Mouse (Mus musculus) hindbrain, embryonic 14.5 days (tissue): Measurements from ENCODE around the gene Sfrp5. TPM values are rescaled to one million over a fixed set of nuclear protein-coding genes. Genes with fewer than 3 reads are reported as not detected.

Experiments used
- ATAC-seq: fragments of 200-750 bp; cut with Nextera tagmentation; 2 replicates; pipeline ENCODE4 v1.8.0; 2017; ENCODE audit warnings: moderate number of reproducible peaks, mild to moderate bottlenecking, moderate TSS enrichment, moderate library complexity; ENCODE audit not compliant: low FRiP score
- DNase-seq: peaks from one replicate; pipeline ENCODE4 v3.0.0-alpha.2; 2015; ENCODE audit warnings: low spot score
- H3K27ac ChIP-seq: fragments of 300-500 bp; sonication (generic); 2 replicates; pipeline ENCODE4 v1.5.1; 2014; ENCODE audit warnings: mild to moderate bottlenecking, moderate library complexity
- H3K27me3 ChIP-seq: fragments of 300-500 bp; sonication (generic); 2 replicates; pipeline ENCODE4 v1.6.1; 2014; ENCODE audit warnings: mild to moderate bottlenecking, low read length, mixed read lengths; ENCODE audit not compliant: control insufficient read depth, insufficient read depth
- H3K36me3 ChIP-seq: fragments of 300-500 bp; sonication (generic); replicated peaks from 2 replicates; pipeline ENCODE4 v1.6.1; 2014; ENCODE audit not compliant: control insufficient read depth, insufficient read depth
- H3K4me1 ChIP-seq: fragments of 300-500 bp; sonication (generic); replicated peaks from 2 replicates; pipeline ENCODE4 v1.6.1; 2014; ENCODE audit warnings: antibody characterized with exemption, low read length, mixed read lengths; ENCODE audit not compliant: control insufficient read depth, insufficient read depth
- H3K4me2 ChIP-seq: fragments of 300-500 bp; sonication (generic); replicated peaks from 2 replicates; pipeline ENCODE4 v1.6.1; 2014; ENCODE audit warnings: mild to moderate bottlenecking, moderate library complexity
- H3K4me3 ChIP-seq: fragments of 300-500 bp; sonication (generic); replicated peaks from 2 replicates; pipeline ENCODE4 v1.5.1; 2014; ENCODE audit warnings: mild to moderate bottlenecking, low read length
- H3K9ac ChIP-seq: fragments of 300-500 bp; sonication (generic); 2 replicates; pipeline ENCODE4 v1.6.1; 2014
- H3K9me3 ChIP-seq: fragments of 300-500 bp; sonication (generic); 2 replicates; pipeline ENCODE4 v1.6.1; 2016; ENCODE audit warnings: low read length; ENCODE audit not compliant: control insufficient read depth
- WGBS: fragments of 180-500 bp; shearing (Covaris S2); extraction: QIAGEN DNeasy Blood & Tissue Kit; methylation state at CpG from one replicate; pipeline ENCODE4 v1.1.7; 2014; 5-methylcytosine and 5-hydroxymethylcytosine counted together
- polyA plus RNA-seq: library from polyadenylated mRNA; unstranded; fragments of >200 nt; fragmentation: Nextera tagmentation; extraction: Ambion mirVana; gene quantifications from 2 replicates; pipeline ENCODE4 v1.2.1, GENCODE M21; 2014

Gene Sfrp5
- polyA plus RNA-seq, 1 experiment from 2014 or later: 2.8 TPM

DNA sequence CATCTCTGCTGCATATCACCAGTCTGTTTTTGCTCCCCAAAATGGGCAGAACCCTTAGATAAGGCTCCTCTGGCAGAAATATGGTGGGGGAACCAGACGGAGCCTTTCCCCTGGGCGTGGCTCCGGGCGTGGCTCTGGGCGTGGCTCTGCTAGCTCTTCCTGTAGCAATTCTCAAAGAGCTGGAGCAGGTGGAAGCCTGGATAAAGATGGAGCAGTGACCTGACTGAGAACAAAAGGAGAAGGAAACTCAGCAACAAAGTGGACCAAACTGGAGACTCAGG is 28.2 kb upstream of the Sfrp5 start:
- DNase-seq: no peak
- no peak for ATAC-seq
- H3K4me1 ChIP-seq: peaks cover 6% of the 10 kb centered on the region; the same call in 1 of the 2 replicates
- H3K4me3 ChIP-seq: no peak overlapping the region
- H3K4me2 ChIP-seq: no peak overlapping the region
- H3K9me3 ChIP-seq: no peaks in the 10 kb centered on the region
- H3K27ac ChIP-seq: no peak overlapping the region
- H3K36me3 ChIP-seq: no peaks in the 10 kb centered on the region
- no peaks in the 10 kb centered on the region for H3K27me3 ChIP-seq
- H3K9ac ChIP-seq: no peak overlapping the region
- 78% methylated on average over 5 of the region's 5 CpGs for WGBS

DNA sequence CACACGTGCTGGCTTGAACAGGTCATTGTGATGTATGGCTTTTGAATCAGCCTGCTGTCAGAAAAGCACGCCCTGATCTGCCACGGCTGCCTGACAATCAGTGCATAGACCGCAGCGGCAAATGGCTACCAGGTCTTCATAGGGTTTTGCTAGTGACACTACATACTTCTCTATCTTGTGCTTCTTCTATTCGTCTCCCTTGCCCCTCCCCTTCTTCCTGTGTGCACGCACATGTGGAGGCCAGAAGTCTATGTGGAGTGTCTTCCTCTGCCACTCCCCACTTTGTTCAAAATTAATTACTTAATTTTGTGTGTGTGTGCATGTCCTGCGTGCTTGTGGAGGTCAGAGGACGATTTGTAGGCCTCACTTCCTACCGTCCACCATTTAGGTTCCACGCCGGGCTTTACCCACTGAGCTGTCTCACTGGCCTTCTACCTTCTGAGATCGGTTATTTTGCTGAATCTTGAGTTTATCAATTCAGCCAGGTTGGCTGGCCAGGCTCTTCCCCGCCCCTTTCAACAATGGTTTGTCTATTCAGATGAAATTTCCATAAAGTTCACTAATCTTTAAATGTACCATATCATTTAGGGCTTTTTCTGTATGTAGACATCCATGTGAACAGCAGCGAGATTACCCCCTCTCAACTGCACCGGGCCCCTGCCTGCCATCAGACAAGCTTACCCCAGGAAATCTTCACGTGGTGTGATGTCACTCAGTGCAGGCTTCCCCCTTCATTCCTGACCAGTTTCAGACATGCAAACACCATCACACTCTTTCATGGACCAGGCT is 27.6 kb upstream of the Sfrp5 start:
- Histone ChIP-seq H3K27ac (no peak overlapping the region), H3K27me3 (no peaks in the 10 kb centered on the region), H3K4me1 (peaks cover 6% of the 10 kb centered on the region; the same call in 1 of the 2 replicates), H3K36me3 (no peaks in the 10 kb centered on the region), H3K4me2 (no peak overlapping the region), H3K4me3 (no peak overlapping the region), H3K9ac (no peak overlapping the region), H3K9me3 (no peaks in the 10 kb centered on the region)
- no peak for DNase-seq
- ATAC-seq: no peak
- 61% methylated on average over 17 of the region's 17 CpGs for WGBS

DNA sequence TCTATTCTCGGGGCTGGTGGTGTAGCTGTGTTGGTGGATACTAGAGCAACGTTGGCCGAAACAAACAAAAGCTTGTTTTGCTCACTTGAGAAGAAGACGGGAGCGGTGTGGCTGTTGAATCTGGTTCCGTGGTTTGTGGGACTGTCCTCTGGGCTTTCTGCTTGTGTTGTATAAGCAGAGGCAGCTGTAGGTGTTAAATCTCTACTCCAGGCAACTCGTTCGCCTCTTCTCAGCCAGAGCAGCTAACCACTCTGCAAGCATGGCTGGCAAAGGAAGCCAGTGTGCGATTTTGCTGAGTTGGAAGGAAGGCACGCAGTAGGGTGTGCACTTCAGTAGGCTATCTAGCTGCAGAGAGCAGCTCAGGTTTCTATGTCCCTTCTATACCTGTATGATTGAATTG is 24.4 kb upstream of the Sfrp5 start:
- H3K4me2 ChIP-seq: no peak overlapping the region
- DNase-seq (no peak), ATAC-seq (no peak)
- H3K36me3 ChIP-seq: no peaks in the 10 kb centered on the region
- peaks cover 6% of the 10 kb centered on the region; the same call in 1 of the 2 replicates for H3K4me1 ChIP-seq
- no peak overlapping the region for H3K4me3 ChIP-seq
- WGBS: 89% methylated on average over 10 of the region's 10 CpGs
- H3K27me3 ChIP-seq: no peaks in the 10 kb centered on the region
- no peak overlapping the region for H3K27ac ChIP-seq
- H3K9me3 ChIP-seq: no peaks in the 10 kb centered on the region
- no peak overlapping the region for H3K9ac ChIP-seq

DNA sequence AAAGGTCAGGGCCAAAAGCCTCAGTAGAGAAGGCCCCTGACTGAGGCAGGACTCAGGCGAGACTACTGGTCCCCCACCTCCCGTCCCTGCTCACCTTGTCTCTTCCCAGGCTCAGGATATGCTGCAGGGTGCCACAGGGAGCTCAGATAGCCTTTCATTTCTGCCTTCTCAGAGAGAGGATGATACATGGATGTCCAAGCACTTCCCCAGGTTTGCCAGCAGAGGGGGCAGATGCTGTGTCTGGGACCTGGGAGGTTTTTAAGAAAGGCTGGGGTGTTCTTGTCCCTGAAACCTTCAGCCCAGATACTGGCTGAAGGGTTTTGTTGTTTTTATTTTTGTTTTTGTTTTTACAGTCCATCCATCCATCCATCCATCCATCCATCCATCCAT is 15.3 kb upstream of the Sfrp5 start:
- Histone ChIP-seq H3K27me3 (no peaks in the 10 kb centered on the region), H3K4me2 (no peak overlapping the region), H3K9ac (no peak overlapping the region), H3K36me3 (no peaks in the 10 kb centered on the region), H3K4me3 (no peak overlapping the region), H3K27ac (no peak overlapping the region), H3K4me1 (no peaks in the 10 kb centered on the region), H3K9me3 (no peaks in the 10 kb centered on the region)
- peak; percentile 76 for DNase-seq
- 18% methylated on average over 2 of the region's 2 CpGs for WGBS
- no peak; the same call in 1 of the 2 replicates for ATAC-seq

DNA sequence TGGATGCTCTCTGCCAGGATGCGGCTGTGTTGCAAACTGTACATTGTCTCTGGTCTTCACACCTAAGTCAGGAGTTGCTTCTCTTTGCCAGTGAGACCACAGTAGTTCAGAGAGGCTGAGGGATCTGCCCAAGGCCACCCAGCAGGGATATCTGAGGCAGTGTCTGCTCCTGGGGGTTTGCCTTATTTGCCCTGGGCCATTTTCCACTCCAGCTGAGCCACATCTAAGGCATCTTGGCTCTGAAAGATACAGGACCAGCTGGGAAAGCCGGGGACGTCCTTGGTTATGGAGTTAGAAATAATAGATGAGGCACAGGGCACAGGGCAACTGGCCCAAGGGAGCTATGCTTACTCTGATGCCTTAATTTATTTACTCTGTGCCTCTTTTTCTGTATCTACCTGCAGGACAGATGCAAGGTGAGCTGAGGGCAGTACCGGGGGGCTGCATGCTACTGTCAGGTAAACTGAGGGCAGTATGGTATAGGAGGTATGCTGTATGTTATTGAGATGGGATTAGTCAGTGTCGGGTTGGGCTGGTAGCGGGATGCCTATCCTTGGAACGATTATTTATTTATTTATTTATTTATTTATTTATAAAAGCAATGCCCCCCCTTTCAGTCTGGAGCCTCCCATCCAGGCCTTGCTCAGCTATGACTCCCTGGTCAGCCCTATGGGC is 14.8 kb upstream of the Sfrp5 start:
- no peak for DNase-seq
- H3K27ac ChIP-seq: no peak overlapping the region
- H3K4me2 ChIP-seq: no peak overlapping the region
- WGBS: 68% methylated on average over 7 of the region's 7 CpGs
- no peaks in the 10 kb centered on the region for H3K4me1 ChIP-seq
- no peaks in the 10 kb centered on the region for H3K36me3 ChIP-seq
- no peaks in the 10 kb centered on the region for H3K27me3 ChIP-seq
- no peak; the same call in 1 of the 2 replicates for ATAC-seq
- no peak overlapping the region for H3K9ac ChIP-seq
- no peak overlapping the region for H3K4me3 ChIP-seq
- no peaks in the 10 kb centered on the region for H3K9me3 ChIP-seq

DNA sequence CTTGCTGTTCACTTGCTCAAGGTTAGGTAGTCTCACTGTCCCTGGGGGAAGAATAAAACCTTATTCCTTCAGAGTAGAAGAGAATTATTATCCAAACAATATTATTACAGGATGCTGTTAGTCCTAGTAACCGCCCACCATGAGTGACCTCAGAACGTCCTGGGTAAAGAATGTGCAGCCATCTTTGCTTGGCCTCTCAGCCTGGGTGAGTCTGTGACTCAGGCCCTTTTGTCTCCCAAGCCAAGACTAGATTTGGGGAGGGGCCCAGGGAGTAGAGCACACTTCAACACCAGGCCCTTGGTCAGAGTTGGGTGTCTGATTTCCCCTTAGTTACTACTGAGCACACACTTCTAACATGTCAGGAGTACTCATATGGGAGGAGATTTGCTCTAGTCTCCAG is 12.5 kb upstream of the Sfrp5 start:
- Histone ChIP-seq H3K4me3 (no peak overlapping the region), H3K9me3 (no peaks in the 10 kb centered on the region), H3K27ac (no peak overlapping the region), H3K4me2 (no peak overlapping the region), H3K9ac (no peak overlapping the region), H3K36me3 (no peaks in the 10 kb centered on the region), H3K27me3 (no peaks in the 10 kb centered on the region), H3K4me1 (no peaks in the 10 kb centered on the region)
- ATAC-seq (no peak), DNase-seq (no peak)
- 74% methylated on average over 2 of the region's 2 CpGs for whole genome bisulfite sequencing

DNA sequence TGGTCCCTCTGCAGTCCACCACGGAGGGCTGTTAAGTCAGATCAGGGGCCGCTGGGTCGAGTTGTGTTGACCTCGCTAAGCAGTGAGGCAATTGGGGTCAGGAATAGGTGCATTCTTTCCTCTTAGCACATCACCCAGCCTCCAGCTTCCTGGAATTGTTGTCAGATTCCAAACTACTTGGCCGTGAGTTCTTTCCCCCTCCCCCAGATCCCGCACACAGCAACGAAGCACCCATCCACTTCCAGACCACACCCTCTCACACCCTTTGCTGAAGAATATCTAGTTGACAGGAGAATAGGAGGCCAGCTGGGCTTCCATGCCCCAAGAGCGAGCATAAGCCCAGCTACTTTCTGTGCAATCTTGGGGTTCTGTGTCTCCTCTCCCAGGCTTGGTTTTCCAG is 9.9 kb upstream of the Sfrp5 start:
- WGBS: 22% methylated on average over 8 of the region's 8 CpGs
- Histone ChIP-seq H3K4me2 (no peak overlapping the region), H3K27ac (no peak overlapping the region), H3K9ac (no peak overlapping the region), H3K27me3 (no peaks in the 10 kb centered on the region), H3K4me3 (no peak overlapping the region), H3K4me1 (no peaks in the 10 kb centered on the region), H3K36me3 (no peaks in the 10 kb centered on the region), H3K9me3 (no peaks in the 10 kb centered on the region)
- ATAC-seq: no peak
- no peak for DNase-seq

DNA sequence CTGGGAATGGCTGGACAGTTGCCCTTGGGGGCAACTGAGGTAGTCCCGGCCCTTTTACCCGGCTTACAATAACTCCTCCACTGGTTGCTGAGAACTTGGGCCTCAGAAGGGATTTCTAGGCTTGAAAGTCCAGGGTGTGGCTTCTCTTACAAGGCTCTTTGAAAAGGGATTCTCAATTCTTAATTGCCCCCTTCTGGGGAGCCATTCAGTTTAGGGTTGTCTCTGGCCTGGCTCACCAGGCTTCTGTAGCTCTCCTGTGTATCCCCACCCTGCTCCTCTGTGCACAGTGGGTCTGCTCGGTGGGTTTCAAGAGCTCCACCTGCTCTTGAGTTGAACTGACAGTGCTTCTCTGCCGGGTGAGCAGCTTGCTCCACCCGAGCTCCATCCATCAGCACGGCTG is 7.9 kb upstream of the Sfrp5 start:
- H3K9ac ChIP-seq: no peak overlapping the region
- no peak for ATAC-seq
- no peaks in the 10 kb centered on the region for H3K9me3 ChIP-seq
- 66% methylated on average over 6 of the region's 6 CpGs for WGBS
- DNase-seq: no peak
- H3K4me2 ChIP-seq: no peak overlapping the region
- H3K27ac ChIP-seq: no peak overlapping the region
- H3K4me1 ChIP-seq: no peaks in the 10 kb centered on the region
- no peaks in the 10 kb centered on the region for H3K36me3 ChIP-seq
- H3K4me3 ChIP-seq: no peak overlapping the region
- H3K27me3 ChIP-seq: no peaks in the 10 kb centered on the region

DNA sequence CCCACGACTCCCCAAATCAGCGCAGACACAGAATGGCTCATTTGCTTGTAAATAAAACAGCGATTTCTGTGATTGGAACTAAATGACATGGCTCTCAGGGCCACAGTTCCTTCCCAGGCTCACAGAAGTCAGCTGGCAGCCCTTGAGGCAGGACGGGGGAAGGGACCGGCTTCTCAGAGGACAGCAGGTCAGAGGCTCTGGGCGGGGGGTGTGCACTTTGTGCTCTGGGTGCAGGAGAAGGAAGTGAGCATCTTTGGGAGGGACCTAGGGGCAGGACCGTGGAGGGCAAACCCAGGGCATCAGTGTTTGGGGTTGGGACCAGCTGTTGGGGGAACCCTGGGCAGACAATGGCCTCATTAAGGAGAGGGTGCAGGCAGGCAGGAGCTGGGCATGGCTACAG is 7.4 kb upstream of the Sfrp5 start:
- peak; percentile 24; the same call in 1 of the 2 replicates for ATAC-seq
- WGBS: 50% methylated on average over 7 of the region's 7 CpGs
- Histone ChIP-seq H3K4me3 (no peak overlapping the region), H3K9ac (no peak overlapping the region), H3K9me3 (no peaks in the 10 kb centered on the region), H3K36me3 (no peaks in the 10 kb centered on the region), H3K27me3 (no peaks in the 10 kb centered on the region), H3K4me1 (no peaks in the 10 kb centered on the region), H3K4me2 (no peak overlapping the region), H3K27ac (no peak overlapping the region)
- DNase-seq: no peak
